Mouse (Mus musculus): Measurements from ENCODE around the gene Cdc42se1.

DNA sequence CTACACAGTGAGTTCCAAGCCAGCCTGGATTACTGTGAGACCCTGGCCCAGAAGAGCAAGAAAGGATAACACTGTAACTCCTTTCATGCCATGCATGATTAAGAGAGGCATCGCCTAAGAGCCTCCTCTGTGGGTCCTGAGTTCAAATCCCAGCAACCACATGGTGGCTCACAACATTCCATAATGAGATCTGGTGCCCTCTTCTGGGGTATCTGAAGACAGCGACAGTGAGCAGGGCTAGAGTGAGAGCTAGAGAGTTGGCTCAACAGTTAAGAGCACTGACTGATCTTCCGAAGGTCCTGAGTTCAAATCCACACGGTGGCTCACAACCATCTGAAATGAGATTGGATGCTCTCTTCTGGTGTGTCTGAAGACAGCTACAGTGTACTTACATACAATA lies 45.9 kb downstream of the Cdc42se1 start:
- TF ChIP-seq CTCF (IDR thresholded peaks at IDR 0.05; ENCODE audit: insufficient read depth, low read depth, low read length) = no peak
- TF ChIP-seq POLR2A (IDR thresholded peaks at IDR 0.05; ENCODE audit: insufficient read depth, low read depth, low read length) = no peak
